Mouse (Mus musculus): ENCODE data around the gene Enox1.

Gene Enox1

GRCm38 (mm10) chr14:77448001-77448400, 291.4 kb downstream of the Enox1 start:
- no peak for DNase-seq (ENCODE audit: low read depth, low spot score)

GRCm38 (mm10) chr14:77451916-77452315, 295.4 kb downstream of the Enox1 start:
- DNase-seq (ENCODE audit: low read depth, low spot score) = no peak

GRCm38 (mm10) chr14:77456066-77456465, 299.5 kb downstream of the Enox1 start:
- DNase-seq (ENCODE audit: low read depth, low spot score) = no peak

GRCm38 (mm10) chr14:77456876-77457275, 300.3 kb downstream of the Enox1 start:
- no peak for DNase-seq (ENCODE audit: low read depth, low spot score)

- no peak for DNase-seq (ENCODE audit: low read depth, low spot score)
Observed at GRCm38 (mm10) chr14:77458217-77458616, 301.7 kb downstream of the Enox1 start.

- no peak for DNase-seq (ENCODE audit: low read depth, low spot score)
Observed at GRCm38 (mm10) chr14:77463919-77464318, 307.4 kb downstream of the Enox1 start.

- no peak for DNase-seq (ENCODE audit: low read depth, low spot score)
Observed at GRCm38 (mm10) chr14:77464782-77465181, 308.2 kb downstream of the Enox1 start.

GRCm38 (mm10) chr14:77470577-77470976, 314.0 kb downstream of the Enox1 start:
- DNase-seq (ENCODE audit: low read depth, low spot score) = no peak

- DNase-seq (ENCODE audit: low read depth, low spot score) = no peak
Observed at GRCm38 (mm10) chr14:77473501-77473900, 316.9 kb downstream of the Enox1 start.

GRCm38 (mm10) chr14:77474026-77474425, 317.5 kb downstream of the Enox1 start:
- DNase-seq (ENCODE audit: low read depth, low spot score) = peak; percentile 7

GRCm38 (mm10) chr14:77475134-77475820, 318.7 kb downstream of the Enox1 start:
- DNase-seq (ENCODE audit: low read depth, low spot score) = no peak

- no peak for DNase-seq (ENCODE audit: low read depth, low spot score)
Observed at GRCm38 (mm10) chr14:77477704-77478103, 321.1 kb downstream of the Enox1 start.

GRCm38 (mm10) chr14:77478210-77478609, 321.6 kb downstream of the Enox1 start:
- no peak for DNase-seq (ENCODE audit: low read depth, low spot score)

GRCm38 (mm10) chr14:77478692-77479091, 322.1 kb downstream of the Enox1 start:
- DNase-seq (ENCODE audit: low read depth, low spot score) = no peak

- DNase-seq (ENCODE audit: low read depth, low spot score) = peak; percentile 51
Observed at GRCm38 (mm10) chr14:77483076-77483475, 326.5 kb downstream of the Enox1 start.

GRCm38 (mm10) chr14:77484951-77485447, 328.4 kb downstream of the Enox1 start:
- DNase-seq (ENCODE audit: low read depth, low spot score) = no peak

- DNase-seq (ENCODE audit: low read depth, low spot score) = no peak
Observed at GRCm38 (mm10) chr14:77490699-77491098, 334.1 kb downstream of the Enox1 start.

GRCm38 (mm10) chr14:77491731-77492130, 335.2 kb downstream of the Enox1 start:
- DNase-seq (ENCODE audit: low read depth, low spot score) = no peak

GRCm38 (mm10) chr14:77499996-77500581, 343.5 kb downstream of the Enox1 start:
- DNase-seq (ENCODE audit: low read depth, low spot score) = no peak

GRCm38 (mm10) chr14:77504458-77505135, 348.0 kb downstream of the Enox1 start:
- DNase-seq (ENCODE audit: low read depth, low spot score) = no peak

- no peak for DNase-seq (ENCODE audit: low read depth, low spot score)
Observed at GRCm38 (mm10) chr14:77506341-77506740, 349.8 kb downstream of the Enox1 start.

- DNase-seq (ENCODE audit: low read depth, low spot score) = no peak
Observed at GRCm38 (mm10) chr14:77508036-77508435, 351.5 kb downstream of the Enox1 start.

- DNase-seq (ENCODE audit: low read depth, low spot score) = peak; percentile 20
Observed at GRCm38 (mm10) chr14:77509042-77509441, 352.5 kb downstream of the Enox1 start.

Data from ES-CJ7 (cell line).